Mouse (Mus musculus) thymus, postnatal 14 days (tissue): Measurements from ENCODE around the gene Rxrg.

Source experiments
- DNase-seq: peaks from one replicate; pipeline ENCODE4 v3.0.0; 2021

Gene Rxrg

GRCm38 (mm10) chr1:167648670-167649069 lies 50.5 kb downstream of the Rxrg start:
- no peak for DNase-seq

- DNase-seq: no peak
These were observed 51.0 kb downstream of the Rxrg start for GRCm38 (mm10) chr1:167649122-167649633.

- no peak for DNase-seq
These were observed 54.2 kb downstream of the Rxrg start for GRCm38 (mm10) chr1:167652336-167652735.

- DNase-seq: no peak
These were observed 60.9 kb downstream of the Rxrg start for GRCm38 (mm10) chr1:167659065-167659464.

GRCm38 (mm10) chr1:167660521-167661101 lies 62.4 kb downstream of the Rxrg start:
- no peak for DNase-seq

GRCm38 (mm10) chr1:167661123-167661522 lies 62.9 kb downstream of the Rxrg start:
- no peak for DNase-seq

GRCm38 (mm10) chr1:167663136-167663535 lies 65.0 kb downstream of the Rxrg start:
- DNase-seq: no peak

GRCm38 (mm10) chr1:167669796-167670195 lies 71.6 kb downstream of the Rxrg start:
- DNase-seq: peak; percentile 42

- DNase-seq: no peak
These were observed 74.3 kb downstream of the Rxrg start for GRCm38 (mm10) chr1:167672433-167672987.

- DNase-seq: no peak
These were observed 80.9 kb downstream of the Rxrg start for GRCm38 (mm10) chr1:167679061-167679460.

GRCm38 (mm10) chr1:167688001-167688346 lies 89.8 kb downstream of the Rxrg start:
- DNase-seq: no peak

GRCm38 (mm10) chr1:167688347-167689231 lies 90.4 kb downstream of the Rxrg start:
- no peak for DNase-seq

GRCm38 (mm10) chr1:167689232-167689261 lies 90.9 kb downstream of the Rxrg start, which contains the start of gene Lmx1a:
Gene Lmx1a (plus strand): TSS chr1:167689237.
- DNase-seq: no peak
